Mouse (Mus musculus) heart, adult 2 months (tissue): ENCODE data around the gene Ccdc167. TPM values are rescaled to one million over a fixed set of nuclear protein-coding genes. Genes with fewer than 3 reads are reported as not detected.

Experiments
- DNase-seq, 2 experiments: peaks; one replicate each; pipeline ENCODE4 v3.0.0; 2021
- H3K27ac ChIP-seq: fragments of 200-600 bp; 2 replicates; pipeline ENCODE4 v1.8.1; 2022
- H3K27me3 ChIP-seq: fragments of 200-500 bp; 2 replicates; pipeline ENCODE4 v1.6.1; 2012; ENCODE audit warnings: mild to moderate bottlenecking, low read length, inconsistent platforms, mixed read lengths; ENCODE audit not compliant: control insufficient read depth, insufficient read depth
- H3K36me3 ChIP-seq: fragments of 200-500 bp; 2 replicates; pipeline ENCODE4 v1.6.1; 2012; ENCODE audit warnings: low read length, inconsistent platforms; ENCODE audit not compliant: control insufficient read depth, insufficient read depth
- H3K4me1 ChIP-seq: fragments of 200-500 bp; 2 replicates; pipeline ENCODE4 v1.6.1; 2011; ENCODE audit warnings: low read length; ENCODE audit not compliant: control insufficient read depth, insufficient read depth
- H3K4me3 ChIP-seq: fragments of 200-600 bp; 2 replicates; pipeline ENCODE4 v1.8.1; 2022
- H3K79me2 ChIP-seq: fragments of 200-500 bp; replicated peaks from 2 replicates; pipeline ENCODE4 v1.6.1; 2012; ENCODE audit warnings: mild to moderate bottlenecking, inconsistent platforms, low read length, moderate library complexity, mixed read lengths; ENCODE audit not compliant: control insufficient read depth, insufficient read depth
- H3K9ac ChIP-seq: fragments of 200-500 bp; 2 replicates; pipeline ENCODE4 v1.6.1; 2012; ENCODE audit warnings: low read depth, mild to moderate bottlenecking, control low read depth, inconsistent platforms, low read length, mixed read lengths
- CTCF ChIP-seq: fragments of 200-600 bp; IDR thresholded peaks from 2 replicates; pipeline ENCODE4 v1.8.1; 2022; ENCODE audit warnings: antibody characterized with exemption, mild to moderate bottlenecking, moderate library complexity
- EP300 ChIP-seq: fragments of 200-500 bp; IDR thresholded peaks from 2 replicates; pipeline ENCODE4 v1.6.1; 2011; ENCODE audit warnings: low read depth, low read length, control low read depth; ENCODE audit not compliant: insufficient read depth
- POLR2A ChIP-seq: fragments of 200-500 bp; IDR thresholded peaks from 2 replicates; pipeline ENCODE4 v1.6.1; 2011; ENCODE audit warnings: mild to moderate bottlenecking, low read depth, low read length, control low read depth; ENCODE audit not compliant: insufficient read depth
- WGBS: fragments of 180-500 bp; shearing (Covaris S2); methylation state at CpG from one replicate; pipeline ENCODE4 v1.1.7; 2018; 5-methylcytosine and 5-hydroxymethylcytosine counted together
- intact Hi-C: fragments of 180-260 bp; cut with DNase I; formaldehyde crosslinking; loops from one replicate; pipeline ENCODE4 v1.15.1; 2025
- polyA plus RNA-seq: library from polyadenylated mRNA; depleted of rRNA; stranded (reverse); fragments of >200 nt; gene quantifications from 2 replicates; pipeline ENCODE4 v1.2.3, GENCODE M21; 2012
- total RNA-seq, 2 experiments: library from RNA; stranded (reverse); gene quantifications; 2 replicates each; pipeline ENCODE4 v1.2.3; 2021

Gene Ccdc167
- total and polyA plus RNA-seq, 3 experiments = 6.9 to 11.8 (median 11.4) TPM

DNA sequence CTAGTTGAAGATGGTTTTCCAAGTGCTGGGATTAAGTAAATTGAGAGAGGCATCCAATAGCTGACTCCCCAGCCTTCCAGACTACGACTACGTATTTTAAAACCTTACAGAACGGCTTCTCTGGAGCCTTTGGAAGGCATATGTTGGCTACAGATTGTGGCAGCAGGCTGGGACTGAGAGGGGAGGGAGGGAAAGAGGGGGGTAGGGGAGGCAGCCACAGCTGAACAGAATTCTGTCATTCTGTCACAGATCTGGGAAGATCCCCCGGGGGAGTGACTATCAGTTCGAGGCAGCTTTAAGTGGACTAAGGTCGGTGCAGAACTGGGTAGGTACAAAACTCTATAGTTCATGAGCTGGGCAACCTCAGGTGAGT, 15.1 kb upstream of the Ccdc167 start:
- no peak overlapping the region for H3K4me3 ChIP-seq
- no peak overlapping the region for H3K9ac ChIP-seq
- TF ChIP-seq CTCF (no peak), EP300 (no peak), POLR2A (no peak)
- DNase-seq = no peak
- H3K4me1 ChIP-seq = no peaks in the 10 kb centered on the region
- no peak overlapping the region for H3K27ac ChIP-seq
- WGBS = 74% methylated on average over 6 of the region's 6 CpGs
- no peaks in the 10 kb centered on the region for H3K27me3 ChIP-seq
- intact Hi-C loops = no loop called here
- H3K79me2 ChIP-seq = no peaks in the 10 kb centered on the region
- H3K36me3 ChIP-seq = no peaks in the 10 kb centered on the region

DNA sequence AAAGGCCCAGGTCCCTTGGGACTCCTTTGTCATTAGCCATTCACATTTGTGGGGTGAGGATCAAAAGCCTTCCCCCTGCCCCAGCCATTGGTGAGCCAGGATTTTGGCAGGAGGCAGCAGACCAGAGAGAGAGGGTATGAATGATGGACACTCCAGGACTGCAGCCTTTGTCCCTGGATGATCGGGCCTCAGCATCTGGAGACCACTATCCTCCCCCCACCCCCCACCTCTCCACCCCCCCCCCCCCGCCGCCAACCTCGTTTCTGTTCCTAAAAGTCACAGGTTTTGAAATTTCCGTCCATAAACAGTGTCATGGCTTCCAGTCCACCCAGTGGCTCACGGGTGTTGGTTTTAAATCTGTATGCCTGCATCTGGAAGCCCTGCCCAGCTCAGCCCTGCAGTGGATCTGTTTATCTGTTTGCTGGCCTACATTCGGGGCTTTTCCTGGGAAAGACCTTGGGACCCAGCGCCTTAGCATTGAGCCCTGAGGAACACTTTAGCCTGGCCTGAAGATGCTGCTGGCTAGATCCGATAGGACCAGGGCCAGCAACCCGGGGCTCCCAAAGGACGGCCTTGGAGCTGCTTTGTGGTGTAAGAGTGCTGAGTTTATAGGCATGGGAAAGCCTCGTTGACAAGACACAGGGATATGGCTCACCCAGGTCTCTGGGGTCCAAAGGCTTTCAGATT, 14.6 kb upstream of the Ccdc167 start:
- Histone ChIP-seq H3K79me2 (no peaks in the 10 kb centered on the region), H3K4me3 (no peak overlapping the region), H3K4me1 (no peaks in the 10 kb centered on the region), H3K27me3 (no peaks in the 10 kb centered on the region), H3K27ac (no peak overlapping the region), H3K36me3 (no peaks in the 10 kb centered on the region), H3K9ac (no peak overlapping the region)
- no peak for DNase-seq
- WGBS = 63% methylated on average over 12 of the region's 12 CpGs
- intact Hi-C loops = no loop called here
- TF ChIP-seq CTCF = no peak
- TF ChIP-seq EP300 = no peak
- TF ChIP-seq POLR2A = no peak

DNA sequence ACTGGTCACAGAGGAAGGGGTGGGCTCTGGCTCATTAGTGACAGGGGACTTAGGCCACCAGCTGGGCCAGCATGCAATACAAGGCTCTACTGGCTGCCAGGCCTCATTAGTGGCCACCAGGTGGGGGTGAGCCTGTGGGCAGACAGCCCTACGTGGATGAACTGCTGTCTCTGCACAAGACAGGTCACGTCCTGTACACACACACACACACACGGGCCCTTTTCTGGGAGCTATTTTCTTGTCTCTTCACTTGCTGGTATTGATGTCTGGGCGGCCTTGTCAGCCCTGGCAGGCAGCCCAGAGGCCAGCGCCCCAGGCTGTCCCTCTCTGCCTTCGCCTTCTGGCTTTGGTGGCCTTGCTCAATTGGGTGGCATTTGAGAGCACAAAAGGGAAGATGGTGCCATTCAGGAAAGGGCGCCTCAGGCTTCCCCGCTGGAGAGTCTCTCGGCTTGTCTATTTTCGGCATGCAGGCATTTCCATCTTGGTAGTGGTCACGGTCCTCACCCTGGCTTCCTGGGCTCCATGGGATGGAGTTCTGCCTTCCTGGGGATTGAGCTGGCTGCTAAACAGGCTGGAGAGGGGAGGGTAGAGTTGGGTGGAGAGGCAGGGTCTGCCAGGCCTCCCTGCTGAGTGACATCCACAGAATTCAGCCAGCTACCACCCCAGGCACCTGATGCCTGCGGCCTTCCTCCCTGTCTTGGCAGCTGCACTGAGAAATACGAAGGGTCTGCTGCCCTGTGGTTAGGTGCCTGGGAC, 13.8 kb upstream of the Ccdc167 start:
- H3K9ac ChIP-seq = no peak overlapping the region
- no peak overlapping the region for H3K27ac ChIP-seq
- intact Hi-C loops = no loop called here

DNA sequence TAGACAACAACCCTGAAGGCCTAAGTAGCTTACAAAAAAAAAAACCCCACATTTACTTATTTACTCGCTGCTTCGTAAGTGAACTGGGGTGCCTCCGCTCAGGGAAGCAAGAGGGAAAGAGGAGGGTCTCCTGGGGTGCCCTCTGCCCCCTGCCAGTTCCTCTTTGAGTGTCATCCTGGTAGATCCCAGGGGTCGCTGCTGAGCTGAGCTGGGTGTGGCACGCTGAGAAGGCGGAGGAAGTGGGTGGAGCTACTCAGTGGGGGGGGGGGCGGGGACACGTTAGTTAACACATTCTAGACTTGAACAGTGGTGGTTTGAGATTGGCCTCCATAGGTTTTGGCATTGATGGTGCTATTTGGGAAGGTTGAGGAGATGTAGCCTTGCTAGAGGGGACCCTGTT, 11.2 kb upstream of the Ccdc167 start:
- Histone ChIP-seq H3K4me3 (no peak overlapping the region), H3K27ac (no peak overlapping the region), H3K36me3 (no peaks in the 10 kb centered on the region), H3K4me1 (no peaks in the 10 kb centered on the region), H3K27me3 (no peaks in the 10 kb centered on the region), H3K79me2 (no peaks in the 10 kb centered on the region), H3K9ac (no peak overlapping the region)
- intact Hi-C loops = no loop called here
- DNase-seq = no peak
- TF ChIP-seq CTCF (no peak), POLR2A (no peak), EP300 (no peak)
- WGBS = 49% methylated on average over 8 of the region's 8 CpGs

More for the DNA sequence above, 13.8 kb upstream of the Ccdc167 start:
- no peaks in the 10 kb centered on the region for H3K36me3 ChIP-seq
- TF ChIP-seq CTCF = 0 out of 2 replicates have a peak, but pooled peaks have one; percentile 15
- TF ChIP-seq POLR2A = no peak
- 44% methylated on average over 13 of the region's 13 CpGs for WGBS
- H3K4me3 ChIP-seq = no peak overlapping the region
- no peaks in the 10 kb centered on the region for H3K27me3 ChIP-seq
- no peaks in the 10 kb centered on the region for H3K4me1 ChIP-seq
- H3K79me2 ChIP-seq = no peaks in the 10 kb centered on the region
- DNase-seq = no peak

DNA sequence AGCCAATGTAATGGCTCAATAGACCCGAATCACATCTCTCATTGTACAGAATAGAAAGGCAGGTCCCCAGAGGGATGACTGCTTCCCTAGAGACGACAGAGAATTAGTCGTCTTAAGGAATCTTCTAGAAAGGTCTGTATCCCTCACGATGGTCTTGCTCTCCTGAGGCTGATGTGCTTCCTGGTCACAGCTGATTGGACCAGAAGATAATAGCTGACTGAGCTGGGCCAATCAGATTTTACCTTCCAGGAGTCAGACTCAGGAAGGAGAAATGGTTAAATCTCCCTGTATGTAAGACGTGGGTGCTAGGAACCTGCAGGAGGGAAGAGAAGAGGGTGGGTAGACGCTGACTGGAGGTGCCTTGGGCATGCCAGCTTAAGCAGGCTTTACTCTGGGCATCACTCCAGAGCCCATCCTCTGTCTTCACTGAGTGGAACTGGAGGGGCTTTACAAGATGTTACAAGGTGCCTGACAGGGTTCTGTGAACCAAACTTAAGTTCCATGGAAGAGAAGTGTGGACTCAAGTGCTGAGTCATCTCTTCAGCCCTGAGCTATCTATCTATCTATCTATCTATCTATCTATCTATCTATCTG, 8.3 kb upstream of the Ccdc167 start:
- intact Hi-C loops = no loop called here
- H3K79me2 ChIP-seq = no peaks in the 10 kb centered on the region
- no peak for TF ChIP-seq EP300
- no peak for TF ChIP-seq POLR2A
- no peak for TF ChIP-seq CTCF
- no peak overlapping the region for H3K4me3 ChIP-seq
- 58% methylated on average over 6 of the region's 6 CpGs for WGBS
- no peaks in the 10 kb centered on the region for H3K4me1 ChIP-seq
- no peaks in the 10 kb centered on the region for H3K27me3 ChIP-seq
- no peak for DNase-seq
- no peak overlapping the region for H3K9ac ChIP-seq
- no peak overlapping the region for H3K27ac ChIP-seq
- H3K36me3 ChIP-seq = no peaks in the 10 kb centered on the region

DNA sequence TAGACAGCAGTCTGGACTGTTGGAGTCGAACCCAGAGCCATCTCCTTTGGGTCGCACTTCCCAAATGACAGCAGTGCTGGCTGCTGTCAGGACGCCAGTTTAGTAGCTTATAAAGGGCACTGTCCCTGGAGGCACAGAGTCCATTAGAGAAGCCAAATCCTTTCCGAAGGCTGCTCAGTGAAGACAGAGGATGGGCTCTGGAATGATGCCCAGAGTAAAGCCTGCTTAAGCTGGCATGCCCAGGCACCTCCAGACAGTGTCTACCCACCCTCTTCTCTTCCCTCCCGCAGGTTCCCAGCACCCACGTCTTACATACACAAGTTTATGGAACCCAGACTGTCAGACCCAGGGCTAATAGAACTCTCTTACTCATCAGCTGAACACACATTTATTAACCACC, 7.8 kb upstream of the Ccdc167 start:
- intact Hi-C loops = no loop called here
- Histone ChIP-seq H3K36me3 (no peaks in the 10 kb centered on the region), H3K4me3 (no peak overlapping the region), H3K9ac (no peak overlapping the region), H3K79me2 (no peaks in the 10 kb centered on the region), H3K4me1 (no peaks in the 10 kb centered on the region), H3K27me3 (no peaks in the 10 kb centered on the region), H3K27ac (no peak overlapping the region)
- WGBS = 72% methylated on average over 6 of the region's 6 CpGs
- DNase-seq = no peak
- TF ChIP-seq POLR2A (no peak), EP300 (no peak), CTCF (no peak)
